Mouse (Mus musculus): ENCODE measurements at regions not wholly inside any gene's neighbourhood (a gene's known extent, or its start where the extent isn't known, plus 50 kb on each side); places are given as distances from the start of the nearest gene placed in this dataset.

DNA sequence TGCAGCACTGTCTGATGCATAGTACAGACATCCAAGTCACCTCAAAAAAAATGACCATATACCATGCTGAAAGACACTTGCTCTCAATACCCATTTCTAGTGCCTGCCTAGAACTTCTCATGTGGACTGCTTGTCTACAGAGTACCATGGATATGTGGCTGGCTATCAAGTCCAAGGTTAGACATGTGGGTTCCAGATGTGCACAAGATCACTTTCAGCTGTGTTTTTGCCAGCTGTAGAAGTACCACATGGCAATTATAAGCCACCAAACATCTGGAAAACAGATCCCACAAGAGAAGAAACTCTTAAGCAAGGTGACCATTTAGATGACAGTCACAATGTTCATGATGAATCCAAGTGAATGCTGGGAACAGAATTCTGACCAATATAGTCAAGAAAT lies 409.8 kb downstream of the Insc start:
- TF ChIP-seq CTCF (IDR thresholded peaks at IDR 0.05; ENCODE audit: borderline replicate concordance, extremely low read depth, insufficient read depth, insufficient read length) = no peak
- no peak for TF ChIP-seq POLR2A (IDR thresholded peaks at IDR 0.05; ENCODE audit: borderline replicate concordance, extremely low read depth, insufficient read depth, insufficient read length, poor library complexity, severe bottlenecking)

Data from brain, embryonic 14.5 days (tissue).